Mouse (Mus musculus) neural tube, embryonic 14.5 days (tissue): Measurements from ENCODE around the gene Haus2. TPM values are rescaled to one million over a fixed set of nuclear protein-coding genes. Genes with fewer than 3 reads are reported as not detected.

Experiments
- ATAC-seq: fragments of 200-750 bp; cut with Nextera tagmentation; 2 replicates; pipeline ENCODE4 v1.8.0; 2017; ENCODE audit warnings: low read depth, mild to moderate bottlenecking, moderate TSS enrichment, moderate library complexity
- H3K27ac ChIP-seq: fragments of 300-500 bp; sonication (generic); 2 replicates; pipeline ENCODE4 v1.5.1; 2014; ENCODE audit warnings: low read depth, mild to moderate bottlenecking, control low read depth, low read length, moderate library complexity, mixed read lengths
- H3K27me3 ChIP-seq: fragments of 300-500 bp; sonication (generic); 2 replicates; pipeline ENCODE4 v1.6.1; 2014; ENCODE audit warnings: low read length; ENCODE audit not compliant: control insufficient read depth, insufficient read depth
- H3K36me3 ChIP-seq: fragments of 300-500 bp; sonication (generic); 2 replicates; pipeline ENCODE4 v1.6.1; 2014; ENCODE audit warnings: low read length, mixed read lengths; ENCODE audit not compliant: control insufficient read depth, insufficient read depth
- H3K4me1 ChIP-seq: fragments of 300-500 bp; sonication (generic); 2 replicates; pipeline ENCODE4 v1.6.1; 2014; ENCODE audit warnings: low read length; ENCODE audit not compliant: control insufficient read depth, insufficient read depth
- H3K4me2 ChIP-seq: fragments of 300-500 bp; sonication (generic); 2 replicates; pipeline ENCODE4 v1.6.1; 2014; ENCODE audit warnings: mild to moderate bottlenecking, low read depth, low read length, control low read depth
- H3K4me3 ChIP-seq: fragments of 300-500 bp; sonication (generic); 2 replicates; pipeline ENCODE4 v1.5.1; 2014; ENCODE audit warnings: low read depth, low read length, control low read depth, mixed read lengths
- H3K9ac ChIP-seq: fragments of 300-500 bp; sonication (generic); replicated peaks from 2 replicates; pipeline ENCODE4 v1.6.1; 2014; ENCODE audit warnings: low read depth, mild to moderate bottlenecking, control low read depth, low read length, mixed read lengths
- H3K9me3 ChIP-seq: fragments of 300-500 bp; sonication (generic); 2 replicates; pipeline ENCODE4 v1.6.1; 2016; ENCODE audit warnings: low read length; ENCODE audit not compliant: control insufficient read depth
- WGBS: fragments of 180-500 bp; shearing (Covaris S2); extraction: QIAGEN DNeasy Blood & Tissue Kit; methylation state at CpG from one replicate; pipeline ENCODE4 v1.1.7; 2014; 5-methylcytosine and 5-hydroxymethylcytosine counted together
- polyA plus RNA-seq: library from polyadenylated mRNA; unstranded; fragments of >200 nt; fragmentation: Nextera tagmentation; extraction: Ambion mirVana; gene quantifications from 2 replicates; pipeline ENCODE4 v1.2.1, GENCODE M21; 2014

Haus2 gene
- polyA plus RNA-seq, 1 experiment from 2014 or later = 29.8 TPM

- Histone ChIP-seq H3K4me2 (peak overlapping the region; percentile 53; the same call in 1 of the 2 replicates), H3K27ac (no peak overlapping the region), H3K9ac (no peak overlapping the region), H3K9me3 (no peaks in the 10 kb centered on the region), H3K4me3 (no peak overlapping the region), H3K36me3 (no peaks in the 10 kb centered on the region), H3K4me1 (peaks cover 7% of the 10 kb centered on the region; the same call in 1 of the 2 replicates), H3K27me3 (no peaks in the 10 kb centered on the region)
- ATAC-seq = no peak
- WGBS = 76% methylated on average over 2 of the region's 2 CpGs
These were observed 21.1 kb downstream of the Haus2 start for GRCm38 (mm10) chr2:120630246-120630645.

DNA sequence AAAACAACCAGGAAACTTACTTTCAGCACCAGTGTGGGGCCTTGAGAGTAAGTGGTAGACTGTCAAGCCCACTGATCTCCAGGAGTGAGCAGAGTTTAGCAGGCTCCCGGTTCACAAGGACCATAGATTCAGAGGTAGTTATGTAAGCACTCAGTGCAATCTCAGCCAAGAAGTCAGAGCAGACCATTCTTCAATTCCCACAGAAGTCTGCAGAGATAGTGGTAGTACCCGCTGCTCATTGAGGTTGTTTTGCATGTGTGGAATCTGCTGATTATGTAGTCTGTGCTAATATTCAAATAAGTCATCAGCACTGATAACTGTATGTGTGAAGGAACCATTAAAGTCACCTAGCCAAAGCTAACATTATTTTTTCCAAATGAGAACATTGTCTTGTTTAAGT is 21.5 kb downstream of the Haus2 start:
- Histone ChIP-seq H3K4me3 (no peak overlapping the region), H3K9ac (no peak overlapping the region), H3K4me1 (peaks cover 7% of the 10 kb centered on the region; the same call in 1 of the 2 replicates), H3K4me2 (no peak overlapping the region), H3K27ac (no peak overlapping the region), H3K9me3 (no peaks in the 10 kb centered on the region), H3K36me3 (no peaks in the 10 kb centered on the region), H3K27me3 (no peaks in the 10 kb centered on the region)
- WGBS = 83% methylated on average over 2 of the region's 2 CpGs
- no peak for ATAC-seq

- no peaks in the 10 kb centered on the region for H3K27me3 ChIP-seq
- H3K4me3 ChIP-seq = no peak overlapping the region
- no peak overlapping the region for H3K9ac ChIP-seq
- H3K4me1 ChIP-seq = peaks cover 7% of the 10 kb centered on the region; the same call in 1 of the 2 replicates
- H3K4me2 ChIP-seq = no peak overlapping the region
- H3K36me3 ChIP-seq = no peaks in the 10 kb centered on the region
- no peaks in the 10 kb centered on the region for H3K9me3 ChIP-seq
- no peak for ATAC-seq
- no peak overlapping the region for H3K27ac ChIP-seq
- WGBS = 92% methylated on average over 2 of the region's 2 CpGs
These were observed 22.3 kb downstream of the Haus2 start for GRCm38 (mm10) chr2:120631521-120631920.

- no peaks in the 10 kb centered on the region for H3K9me3 ChIP-seq
- no peaks in the 10 kb centered on the region for H3K36me3 ChIP-seq
- no peak overlapping the region for H3K27ac ChIP-seq
- ATAC-seq = no peak
- no peak overlapping the region for H3K4me3 ChIP-seq
- no peaks in the 10 kb centered on the region for H3K27me3 ChIP-seq
- H3K4me1 ChIP-seq = peaks cover 7% of the 10 kb centered on the region; the same call in 1 of the 2 replicates
- no peak overlapping the region for H3K9ac ChIP-seq
- H3K4me2 ChIP-seq = no peak overlapping the region
- WGBS = 76% methylated on average over 4 of the region's 4 CpGs
These were observed 22.8 kb downstream of the Haus2 start for GRCm38 (mm10) chr2:120631957-120632356.

GRCm38 (mm10) chr2:120640835-120641234 is 31.7 kb downstream of the Haus2 start:
- H3K9ac ChIP-seq = no peak overlapping the region
- H3K4me1 ChIP-seq = no peaks in the 10 kb centered on the region
- no peaks in the 10 kb centered on the region for H3K36me3 ChIP-seq
- H3K9me3 ChIP-seq = no peaks in the 10 kb centered on the region
- ATAC-seq = no peak
- no peak overlapping the region for H3K4me2 ChIP-seq
- 87% methylated on average over 8 of the region's 8 CpGs for WGBS
- H3K27ac ChIP-seq = no peak overlapping the region
- H3K27me3 ChIP-seq = no peaks in the 10 kb centered on the region
- H3K4me3 ChIP-seq = no peak overlapping the region

DNA sequence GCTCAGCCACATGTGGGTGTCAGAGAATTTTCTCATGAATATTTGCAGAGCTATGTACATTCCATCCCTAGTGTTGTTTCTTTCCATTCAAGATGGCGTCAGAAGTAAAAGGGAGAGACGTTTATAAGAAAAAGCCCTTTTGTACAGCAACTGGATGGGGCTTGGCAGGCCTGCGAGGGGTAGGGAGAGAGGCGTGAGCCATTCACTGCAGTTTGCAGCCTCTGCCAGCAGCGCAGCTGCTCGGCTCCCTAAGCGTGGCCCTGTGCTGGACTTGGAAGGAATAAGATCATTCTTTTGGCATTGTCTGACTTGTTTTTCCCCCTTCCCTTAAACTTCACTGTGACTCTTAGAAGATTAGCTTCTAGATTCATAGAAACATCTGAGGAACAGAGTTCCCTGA is 34.7 kb downstream of the Haus2 start:
- H3K27ac ChIP-seq = no peak overlapping the region
- H3K4me3 ChIP-seq = no peak overlapping the region
- no peaks in the 10 kb centered on the region for H3K36me3 ChIP-seq
- H3K4me1 ChIP-seq = no peaks in the 10 kb centered on the region
- H3K4me2 ChIP-seq = no peak overlapping the region
- no peak for ATAC-seq
- 70% methylated on average over 7 of the region's 7 CpGs for WGBS
- H3K9ac ChIP-seq = no peak overlapping the region
- no peaks in the 10 kb centered on the region for H3K9me3 ChIP-seq
- H3K27me3 ChIP-seq = no peaks in the 10 kb centered on the region

DNA sequence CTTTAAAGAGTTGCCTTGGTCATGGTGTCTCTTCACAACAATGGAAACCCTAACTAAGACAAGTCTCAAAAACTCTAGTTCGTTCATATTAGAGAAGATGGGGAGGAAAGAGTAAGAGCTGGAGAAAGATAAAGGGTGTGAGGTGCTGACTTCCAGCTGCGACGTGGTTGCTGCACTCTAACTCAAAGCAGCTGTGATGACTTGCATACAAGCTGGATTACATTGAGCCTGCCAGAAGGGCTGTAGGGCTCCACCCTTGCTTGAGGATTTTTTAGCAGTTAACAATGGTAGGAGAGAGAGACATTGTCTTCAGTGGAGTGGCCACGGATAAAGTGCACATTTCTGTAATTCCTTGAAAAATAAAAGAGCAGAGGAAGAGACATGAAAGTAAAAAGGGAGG is 37.6 kb downstream of the Haus2 start:
- no peaks in the 10 kb centered on the region for H3K4me1 ChIP-seq
- no peaks in the 10 kb centered on the region for H3K27me3 ChIP-seq
- H3K4me3 ChIP-seq = no peak overlapping the region
- H3K9me3 ChIP-seq = no peaks in the 10 kb centered on the region
- no peak overlapping the region for H3K4me2 ChIP-seq
- H3K27ac ChIP-seq = no peak overlapping the region
- H3K9ac ChIP-seq = no peak overlapping the region
- 78% methylated on average over 4 of the region's 4 CpGs for WGBS
- H3K36me3 ChIP-seq = no peaks in the 10 kb centered on the region
- no peak for ATAC-seq

DNA sequence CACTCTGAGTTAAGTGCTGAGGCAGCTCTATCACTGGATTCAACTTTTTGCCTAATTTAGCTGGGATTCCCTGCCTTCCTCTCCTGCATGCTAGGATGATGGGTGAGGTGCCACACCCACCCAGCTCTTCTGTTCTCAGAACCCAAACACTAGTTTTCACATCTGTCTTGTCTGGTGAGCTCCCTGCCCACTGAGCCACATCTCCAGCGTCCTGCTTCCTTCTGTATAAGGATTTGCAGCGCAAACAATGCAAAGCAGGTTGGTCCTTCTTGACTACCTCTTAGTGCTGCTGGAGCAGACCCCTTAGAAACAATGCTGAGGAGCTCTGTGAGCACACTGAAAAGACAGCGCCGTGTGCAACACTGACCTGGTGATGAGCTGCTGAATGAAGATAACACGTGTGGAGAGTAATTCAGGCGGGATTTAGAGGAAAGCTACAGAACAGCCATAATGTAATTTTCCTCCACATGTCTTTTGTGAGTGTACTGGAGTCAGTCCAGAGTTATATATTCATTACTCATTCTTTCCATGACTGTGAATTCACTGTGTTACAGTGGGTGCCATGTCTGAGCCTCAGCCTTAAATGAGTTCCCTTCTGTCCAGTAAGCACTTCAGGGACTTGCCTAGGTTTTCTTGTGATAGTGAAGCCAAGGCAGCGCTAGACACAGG is 43.2 kb downstream of the Haus2 start:
- H3K27ac ChIP-seq = no peak overlapping the region
- no peak overlapping the region for H3K9ac ChIP-seq
- no peaks in the 10 kb centered on the region for H3K4me1 ChIP-seq
- WGBS = 78% methylated on average over 7 of the region's 7 CpGs
- ATAC-seq = no peak
- H3K4me3 ChIP-seq = no peak overlapping the region
- H3K36me3 ChIP-seq = no peaks in the 10 kb centered on the region
- H3K27me3 ChIP-seq = no peaks in the 10 kb centered on the region
- H3K4me2 ChIP-seq = no peak overlapping the region
- H3K9me3 ChIP-seq = no peaks in the 10 kb centered on the region

DNA sequence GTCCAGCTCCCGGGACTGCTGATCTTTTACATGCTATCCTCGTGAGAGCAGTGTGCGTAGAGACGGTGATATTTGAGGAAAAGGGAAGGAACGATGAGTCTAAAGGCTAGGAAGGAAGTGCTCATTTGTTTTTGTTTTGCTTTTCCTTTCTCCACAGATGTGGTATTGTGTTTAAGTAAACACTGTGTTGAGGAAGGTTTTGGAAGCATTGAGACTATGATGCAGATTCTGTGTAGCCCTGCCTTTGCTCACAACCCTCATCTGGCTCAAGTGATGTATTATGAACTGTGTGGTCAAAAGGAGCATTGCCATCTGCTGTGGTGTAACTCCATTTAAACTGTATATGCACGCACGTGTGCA is 43.7 kb downstream of the Haus2 start:
- no peaks in the 10 kb centered on the region for H3K9me3 ChIP-seq

More for the DNA sequence above, 43.7 kb downstream of the Haus2 start:
- no peak overlapping the region for H3K9ac ChIP-seq
- no peaks in the 10 kb centered on the region for H3K36me3 ChIP-seq
- H3K4me3 ChIP-seq = no peak overlapping the region
- 86% methylated on average over 7 of the region's 7 CpGs for WGBS
- no peak overlapping the region for H3K4me2 ChIP-seq
- no peaks in the 10 kb centered on the region for H3K4me1 ChIP-seq
- no peak overlapping the region for H3K27ac ChIP-seq
- no peak for ATAC-seq
- no peaks in the 10 kb centered on the region for H3K27me3 ChIP-seq
